Mouse (Mus musculus) mature B cell (primary cell): ENCODE results near the gene Cd2.

Source experiments
- in situ Hi-C: fragments of 300-500 bp; cut with MboI; formaldehyde crosslinking; loops from 2 replicates; pipeline ENCODE4 v1.14.3; 2019

Cd2 gene

DNA sequence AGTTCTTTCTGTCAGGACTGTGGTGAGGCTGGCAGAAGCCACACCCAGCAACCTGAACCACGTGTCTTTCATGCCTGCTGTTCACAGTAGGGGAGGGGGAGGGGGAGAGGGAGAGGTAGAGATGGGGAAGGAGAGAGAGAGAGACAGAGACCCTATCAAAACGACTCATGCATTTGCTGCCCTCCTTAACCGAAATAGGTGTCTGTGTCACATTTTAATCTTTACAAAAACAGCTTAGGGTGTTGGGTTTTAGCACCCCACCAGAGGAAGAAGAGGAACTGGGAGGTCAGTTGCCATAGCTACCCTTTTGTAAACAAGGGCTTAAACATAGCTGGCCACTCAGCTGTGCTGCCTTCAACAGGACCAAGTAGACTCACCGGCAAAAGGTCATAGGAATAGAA is at the start of gene Cd2:
Cd2 (minus strand) TSS at position 29 of the 401 bp plus-strand sequence.
- in situ Hi-C loops: loop anchor here (25.0 kb wide), 1 partner anchor 601 kb away; the partner anchor contains the start of gene Man1a2

DNA sequence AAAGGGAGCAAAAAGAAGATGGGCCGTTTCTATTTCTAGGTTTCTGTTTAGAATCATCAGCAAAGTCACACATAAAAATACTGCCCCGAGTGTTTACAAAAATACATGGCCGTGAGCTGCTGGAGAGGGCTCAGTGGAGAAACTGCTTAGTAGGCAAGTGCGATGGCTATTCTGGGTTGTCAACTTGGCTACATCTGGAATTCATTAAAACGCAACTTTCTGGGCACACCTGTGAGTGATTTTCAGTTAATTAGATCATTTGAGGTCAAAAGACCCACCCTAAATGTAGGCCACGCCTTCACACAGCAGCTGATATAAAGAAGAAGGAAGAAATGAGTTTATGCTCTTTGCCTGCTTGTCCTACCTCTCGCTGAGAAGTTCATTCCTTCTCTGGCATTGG is 40.9 kb upstream of the Cd2 start:
- in situ Hi-C loops: no loop called here

DNA sequence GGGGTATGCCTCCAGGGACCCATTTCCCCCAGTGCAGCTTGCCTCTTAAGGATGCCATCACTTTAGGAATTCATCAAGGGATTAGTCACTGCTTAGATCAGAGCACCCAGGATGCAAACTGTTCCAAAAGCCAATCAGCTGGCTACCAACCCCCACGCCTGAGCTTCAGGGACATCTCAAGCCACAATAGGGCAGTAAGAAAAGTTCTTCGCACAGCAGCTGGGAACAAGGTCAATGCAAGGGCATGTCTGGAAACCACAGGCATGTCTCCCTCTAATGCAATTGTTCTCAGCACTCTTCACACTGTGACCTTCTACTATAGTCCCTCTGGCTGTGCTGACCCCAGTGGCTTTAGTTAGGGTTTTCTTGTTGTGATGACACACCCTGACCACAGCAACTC is 39.5 kb upstream of the Cd2 start:
- in situ Hi-C loops: no loop called here

DNA sequence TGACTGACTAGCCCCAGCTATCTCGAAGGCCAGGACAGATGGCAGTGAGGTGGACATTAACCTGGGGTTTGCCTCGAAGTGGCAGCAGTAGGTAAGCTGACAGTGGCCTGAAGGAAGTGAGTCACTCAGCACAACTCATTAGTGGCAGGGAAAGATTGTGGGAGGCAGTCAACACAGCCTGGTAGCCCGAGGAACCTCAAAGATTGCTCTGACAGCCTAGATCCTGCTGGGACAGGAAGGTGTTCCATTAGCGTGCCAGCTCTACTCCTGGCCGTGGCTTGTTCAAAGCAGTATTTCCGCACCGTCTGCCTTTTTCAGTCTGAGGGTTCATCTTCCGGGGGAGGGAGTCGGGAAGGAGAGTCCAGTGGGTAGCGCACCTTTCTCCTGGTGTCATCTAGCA is 34.7 kb upstream of the Cd2 start:
- in situ Hi-C loops: no loop called here

- in situ Hi-C loops: no loop called here
Observed at GRCm38 (mm10) chr3:101320874-101321273, 33.1 kb upstream of the Cd2 start.

DNA sequence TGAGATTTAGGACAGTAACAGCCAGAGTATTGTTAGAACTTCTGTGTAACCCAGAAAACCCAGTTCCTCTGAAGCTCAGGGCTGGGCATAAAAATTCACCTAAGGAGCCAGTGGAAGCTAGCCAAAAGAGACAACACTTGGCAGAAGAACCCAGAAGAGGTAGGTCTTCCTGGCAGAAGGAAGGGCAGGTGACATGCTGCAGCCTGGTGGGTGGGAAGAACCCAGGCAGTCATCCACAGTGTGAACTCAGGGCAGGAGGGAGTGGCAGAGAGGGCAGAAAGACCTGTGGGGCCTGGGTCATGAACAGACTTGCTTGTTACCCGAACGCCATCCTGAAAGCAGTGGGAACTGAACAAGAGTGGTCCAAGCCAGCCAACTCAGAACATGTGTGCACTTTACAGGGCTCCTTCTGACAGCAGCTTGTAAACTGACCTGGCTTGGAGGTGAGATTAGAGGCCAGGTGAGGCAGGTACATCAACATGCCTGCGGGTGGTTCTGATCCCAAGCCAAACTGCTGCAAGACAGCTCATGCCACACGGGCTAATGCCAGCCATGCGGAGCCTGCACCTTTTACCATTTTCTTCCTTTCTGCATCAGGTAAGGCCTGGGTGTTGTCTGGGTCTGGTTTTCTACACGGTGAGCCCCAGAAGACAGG is 30.9 kb upstream of the Cd2 start:
- in situ Hi-C loops: no loop called here

- in situ Hi-C loops: no loop called here
Observed at GRCm38 (mm10) chr3:101318115-101318514, 30.4 kb upstream of the Cd2 start.

DNA sequence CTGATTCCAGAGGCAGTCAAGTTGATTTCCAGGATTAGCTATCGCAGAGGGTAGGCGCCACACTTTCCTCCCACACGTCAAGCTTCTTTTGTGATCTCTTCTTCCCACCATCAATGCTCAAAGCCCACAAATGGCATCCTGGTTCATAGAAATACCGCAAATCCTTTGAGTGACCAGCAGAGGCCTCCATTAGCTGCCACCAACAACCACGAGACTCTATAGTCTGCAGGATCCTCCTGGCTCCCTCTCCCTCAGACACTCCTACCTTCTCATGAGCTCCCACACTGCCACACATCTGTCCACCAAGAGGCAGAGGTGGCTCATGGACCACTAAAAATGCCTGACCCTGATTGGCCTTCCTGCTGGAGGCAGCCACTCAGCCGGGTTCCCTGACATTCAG is 27.2 kb upstream of the Cd2 start:
- in situ Hi-C loops: no loop called here

GRCm38 (mm10) chr3:101313266-101314051 is 25.7 kb upstream of the Cd2 start:
- in situ Hi-C loops: no loop called here

GRCm38 (mm10) chr3:101310977-101311376 is 23.2 kb upstream of the Cd2 start:
- in situ Hi-C loops: no loop called here

GRCm38 (mm10) chr3:101309626-101310025 is 21.9 kb upstream of the Cd2 start:
- in situ Hi-C loops: no loop called here

DNA sequence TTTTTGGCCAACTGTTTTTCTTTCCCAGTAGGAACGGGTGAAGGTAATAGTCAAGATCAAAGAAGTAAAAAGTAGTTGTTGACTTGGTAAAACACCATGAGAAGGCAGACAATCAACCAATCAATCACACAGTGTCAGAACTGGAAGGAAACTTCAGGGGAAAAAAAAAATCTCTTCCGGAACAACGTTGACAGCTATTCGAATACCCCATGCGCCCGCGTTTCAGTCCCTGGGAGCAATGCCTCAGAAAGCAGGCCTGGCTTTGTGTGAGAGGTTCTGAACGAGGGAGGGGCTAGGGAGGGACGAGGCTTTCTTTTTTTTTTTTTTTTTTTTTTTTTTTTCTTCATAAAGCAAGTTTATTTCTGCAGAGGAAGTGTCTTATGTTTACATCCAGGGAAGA is 18.4 kb upstream of the Cd2 start:
- in situ Hi-C loops: no loop called here

DNA sequence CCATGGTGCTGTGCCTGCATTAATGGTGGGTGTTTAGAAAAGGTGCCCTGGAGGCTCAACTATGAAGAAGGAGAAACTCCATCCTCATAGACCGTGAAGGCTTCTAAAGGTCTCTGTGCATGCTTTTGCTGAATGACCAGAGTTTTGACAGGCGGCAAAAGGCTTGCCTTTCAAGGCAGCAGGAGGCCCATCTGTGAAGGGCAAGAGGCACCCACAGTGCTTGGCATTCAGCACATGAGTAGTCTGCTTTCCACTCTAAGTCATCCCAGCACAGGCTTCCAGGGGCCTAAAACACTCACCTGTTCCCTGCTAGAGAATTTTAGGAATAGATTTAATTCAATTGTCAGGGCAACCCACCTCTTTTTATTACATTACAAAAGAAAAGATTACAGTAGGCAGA is 17.3 kb upstream of the Cd2 start:
- in situ Hi-C loops: no loop called here

DNA sequence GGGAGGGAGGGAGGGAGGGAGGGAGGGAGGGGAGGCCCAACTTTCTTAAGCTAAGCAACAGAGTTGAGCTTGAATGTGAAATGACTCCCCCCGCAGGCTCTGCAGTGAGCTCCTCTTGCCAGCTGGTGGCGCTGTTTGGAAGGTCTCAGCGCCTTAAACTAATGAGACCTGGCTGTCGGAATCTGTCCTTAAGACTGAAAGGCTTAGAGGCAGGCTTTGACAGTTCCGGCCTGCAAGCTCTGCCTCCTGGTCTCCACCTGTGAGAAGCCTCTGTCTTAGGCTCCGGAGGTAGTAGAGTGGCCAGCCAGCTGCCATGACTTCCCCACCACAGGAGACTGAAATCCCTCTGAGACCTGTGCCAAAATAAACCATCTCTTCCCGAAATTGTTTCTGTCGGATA is 16.4 kb upstream of the Cd2 start:
- in situ Hi-C loops: no loop called here

DNA sequence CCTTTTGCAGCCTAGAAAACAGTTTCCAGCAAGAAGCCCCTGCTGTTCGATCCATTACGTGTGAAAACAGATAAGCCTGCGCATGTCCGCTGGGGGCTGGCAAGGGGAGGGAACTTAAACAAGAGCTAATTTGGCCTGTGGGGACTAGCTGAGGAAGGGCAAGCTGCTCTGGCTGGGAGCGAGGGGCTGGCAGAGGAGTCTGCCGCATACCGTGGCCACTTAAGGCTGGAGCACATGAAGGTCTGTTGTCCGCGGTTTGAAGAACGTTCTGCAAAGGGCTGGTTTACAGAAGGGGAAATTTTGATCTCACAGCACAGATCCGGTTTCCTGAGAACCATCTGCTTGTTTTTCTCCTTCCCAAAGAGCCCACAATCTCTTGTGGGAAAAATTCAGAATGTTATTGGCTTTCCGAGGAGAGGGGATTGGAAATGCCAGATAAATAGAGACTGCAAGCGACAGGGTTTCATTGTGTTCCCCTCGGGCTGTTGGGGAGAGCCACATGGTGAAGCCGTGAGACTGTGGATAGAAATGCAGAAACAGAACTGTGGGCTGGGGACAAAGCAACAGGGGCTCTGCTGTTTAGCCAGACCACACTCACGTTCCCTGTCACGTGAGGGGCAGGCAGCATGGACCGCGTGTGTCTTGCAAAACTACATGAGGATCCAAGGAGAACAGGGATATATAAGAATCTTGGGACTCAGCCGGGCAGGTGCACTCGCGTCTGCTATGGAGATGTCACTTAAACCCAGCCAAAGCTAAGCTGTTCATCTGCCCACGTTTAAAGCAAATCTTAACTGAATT is 12.7 kb upstream of the Cd2 start:
- in situ Hi-C loops: no loop called here

DNA sequence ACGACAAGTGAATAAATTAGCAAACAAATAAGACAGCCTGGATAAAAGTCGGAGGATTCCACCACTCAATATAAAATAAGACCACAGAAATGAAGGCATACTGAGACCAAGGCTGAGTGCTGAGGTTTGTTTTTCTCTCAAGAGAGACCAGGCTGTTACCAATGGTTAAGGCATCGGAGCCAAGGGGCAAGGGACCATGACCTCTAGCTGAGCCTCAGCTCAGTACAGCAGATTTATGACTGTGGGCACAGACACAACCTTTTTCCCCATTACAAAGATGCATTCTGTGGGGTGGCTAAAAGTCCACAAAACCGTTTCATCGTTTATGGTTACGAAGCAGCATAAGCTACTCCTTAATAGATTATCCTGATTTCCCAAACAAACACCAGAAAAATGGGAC is 11.9 kb upstream of the Cd2 start:
- in situ Hi-C loops: loop anchor here (25.0 kb wide), 1 partner anchor 612 kb away; the partner anchor contains the start of gene Man1a2

DNA sequence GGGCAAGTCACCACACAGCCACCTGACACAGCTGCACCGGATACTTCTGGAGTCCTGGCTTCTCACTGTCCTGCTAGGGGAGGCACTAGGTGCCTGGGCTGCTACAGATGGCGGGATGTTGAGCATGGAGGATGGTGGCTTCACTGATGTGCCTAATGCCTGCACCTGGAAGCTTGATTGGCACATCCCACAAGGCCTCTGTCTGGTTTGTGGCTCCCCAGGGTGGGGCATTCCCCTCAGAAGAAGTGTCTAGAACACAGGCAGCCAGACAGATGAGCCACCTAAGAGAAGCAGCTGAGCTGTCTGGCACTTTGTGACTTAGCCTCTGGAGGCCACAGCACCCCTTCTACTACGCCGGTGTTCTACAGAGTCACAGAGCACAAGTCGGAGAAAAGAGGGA is 9.5 kb upstream of the Cd2 start:
- in situ Hi-C loops: loop anchor here (25.0 kb wide), 1 partner anchor 610 kb away; the partner anchor contains the start of gene Man1a2

DNA sequence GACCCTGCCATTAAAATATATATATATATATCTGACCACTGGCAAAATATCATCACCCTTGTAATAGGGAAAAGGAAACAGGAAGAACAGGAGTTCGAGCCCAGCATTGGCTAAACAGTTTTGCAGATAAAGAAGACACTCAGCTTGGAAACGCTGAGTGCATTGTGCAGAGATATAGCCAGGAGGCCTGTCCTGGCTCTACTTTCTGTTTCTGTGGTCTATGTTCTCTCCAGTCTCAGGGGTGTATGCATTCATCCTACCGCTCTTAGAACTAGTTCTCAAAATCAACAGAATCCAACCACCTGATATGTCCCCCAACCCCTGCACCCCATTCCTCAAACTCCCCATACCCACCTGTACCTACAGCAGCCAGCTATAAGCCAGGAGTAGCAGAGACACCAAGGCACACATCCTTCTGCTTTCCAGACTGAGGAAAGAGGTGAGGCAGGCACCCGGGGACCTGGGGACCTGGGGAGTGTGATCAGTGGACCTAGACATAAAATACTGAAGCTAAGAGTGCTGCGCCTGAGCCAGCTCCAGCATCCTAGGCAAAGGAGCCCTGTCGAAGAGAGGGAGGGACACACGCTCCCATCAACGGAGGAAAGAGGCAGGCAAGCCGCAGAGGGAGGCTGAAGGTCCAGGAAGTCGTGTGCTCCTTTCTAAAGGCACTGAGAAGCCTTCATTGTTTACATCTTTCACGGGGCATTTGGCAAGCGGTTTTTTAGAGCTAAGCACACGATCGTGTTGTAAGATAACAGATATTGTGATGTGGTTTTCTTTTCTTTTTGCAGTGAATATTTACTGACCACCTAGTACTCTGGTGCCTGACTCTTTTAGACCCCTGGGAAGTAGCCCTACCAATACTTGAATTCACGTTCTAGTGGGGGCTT is 8.4 kb upstream of the Cd2 start:
- in situ Hi-C loops: loop anchor here (25.0 kb wide), 1 partner anchor 609 kb away; the partner anchor contains the start of gene Man1a2

GRCm38 (mm10) chr3:101295366-101295867 is 7.7 kb upstream of the Cd2 start:
- in situ Hi-C loops: loop anchor here (25.0 kb wide), 1 partner anchor 608 kb away; the partner anchor contains the start of gene Man1a2

GRCm38 (mm10) chr3:101294487-101295365 is 7.0 kb upstream of the Cd2 start:
- in situ Hi-C loops: loop anchor here (5.0 to 25.0 kb wide), 2 partner anchors 322 to 607 kb away; partner anchors contain the start of gene Man1a2
